Mouse (Mus musculus) E14TG2a.4 (cell line): Measurements from ENCODE around the gene Sepsecs.

ENCODE experiments used
- CTCF ChIP-seq: conservative IDR thresholded peaks from 2 replicates; pipeline ENCODE4 v1.5.1; 2014; ENCODE audit warnings: low read length
- NANOG ChIP-seq: IDR thresholded peaks from 2 replicates; pipeline ENCODE4 v1.6.1; 2014; ENCODE audit warnings: borderline replicate concordance, low read length, mixed read lengths
- POU5F1 ChIP-seq: IDR thresholded peaks from 2 replicates; pipeline ENCODE4 v1.6.1; 2014; ENCODE audit warnings: low read length, borderline replicate concordance

DNA sequence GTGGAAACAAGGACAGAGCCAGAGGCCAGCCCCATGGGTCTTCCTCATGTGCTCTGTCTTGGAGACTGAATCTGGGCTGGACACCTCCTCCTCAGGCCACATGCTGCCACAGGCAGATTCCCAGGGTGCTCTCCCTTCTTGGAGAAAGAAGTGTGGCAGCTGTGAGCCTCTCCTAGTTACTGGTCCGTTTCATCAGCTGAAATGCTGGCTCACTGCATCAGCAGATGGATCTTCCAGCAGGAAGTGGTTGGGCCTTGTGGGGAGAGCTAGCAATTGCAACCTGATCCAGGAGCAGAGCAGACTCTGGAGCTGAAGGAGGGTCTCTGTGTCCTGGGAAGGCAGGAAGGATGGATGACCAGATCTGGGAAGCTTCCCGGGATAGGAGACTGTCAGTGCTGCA is 53.0 kb downstream of the Sepsecs start:
- TF ChIP-seq CTCF, result no peak
- no peak for TF ChIP-seq POU5F1
- TF ChIP-seq NANOG, result no peak
